Mouse (Mus musculus): ENCODE measurements around the gene Cops3.

Gene Cops3

GRCm38 (mm10) chr11:59811211-59811610, 28.4 kb downstream of the Cops3 start:
- WGBS = 57% methylated on average over 4 of the region's 4 CpGs

GRCm38 (mm10) chr11:59810480-59811158, 29.0 kb downstream of the Cops3 start:
- 52% methylated on average over 14 of the region's 14 CpGs for WGBS

DNA sequence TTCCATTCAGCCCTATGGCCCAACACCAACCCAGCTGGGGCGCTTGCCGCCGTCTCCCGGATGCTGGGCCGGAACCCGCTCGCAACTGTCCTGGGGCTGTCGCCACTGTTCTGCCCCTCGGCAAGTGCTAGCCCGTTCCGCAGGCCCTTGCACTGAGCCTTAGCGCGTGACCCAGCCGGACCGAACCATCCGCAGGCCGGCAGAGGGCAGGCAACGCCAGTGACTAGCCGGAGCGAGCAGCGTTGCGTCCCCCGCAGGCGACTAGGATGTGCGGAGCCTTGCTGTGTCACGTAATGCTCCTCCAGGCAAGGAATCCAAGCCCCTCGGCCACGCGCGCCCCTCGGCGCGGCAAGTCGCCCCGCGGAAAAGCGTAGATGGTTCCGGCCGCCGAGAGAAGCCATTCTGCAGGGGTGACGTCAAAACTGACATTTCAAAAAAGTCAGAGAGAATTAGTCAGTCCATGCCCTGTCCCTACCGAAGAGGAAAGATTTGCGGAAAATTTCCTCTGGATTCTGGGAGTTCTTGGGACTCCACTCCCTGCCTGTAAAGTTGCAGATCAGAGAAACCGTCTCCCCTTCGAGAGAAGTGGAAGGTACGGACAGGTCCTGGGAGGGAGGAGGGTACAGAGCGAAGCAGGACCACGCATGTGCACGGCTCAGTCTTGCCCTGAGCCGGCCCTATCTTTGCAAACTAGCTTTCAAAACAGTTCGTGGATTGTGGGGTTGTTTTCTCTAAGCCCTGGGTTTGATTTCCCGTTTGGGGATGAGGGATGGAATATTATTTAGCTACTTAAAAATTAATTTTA, 29.8 kb downstream of the Cops3 start, which contains the start of gene Flcn:
Flcn (minus strand) TSS at position 347 of the 805 bp plus-strand sequence.
- 1% methylated on average over 52 of the region's 52 CpGs for WGBS

DNA sequence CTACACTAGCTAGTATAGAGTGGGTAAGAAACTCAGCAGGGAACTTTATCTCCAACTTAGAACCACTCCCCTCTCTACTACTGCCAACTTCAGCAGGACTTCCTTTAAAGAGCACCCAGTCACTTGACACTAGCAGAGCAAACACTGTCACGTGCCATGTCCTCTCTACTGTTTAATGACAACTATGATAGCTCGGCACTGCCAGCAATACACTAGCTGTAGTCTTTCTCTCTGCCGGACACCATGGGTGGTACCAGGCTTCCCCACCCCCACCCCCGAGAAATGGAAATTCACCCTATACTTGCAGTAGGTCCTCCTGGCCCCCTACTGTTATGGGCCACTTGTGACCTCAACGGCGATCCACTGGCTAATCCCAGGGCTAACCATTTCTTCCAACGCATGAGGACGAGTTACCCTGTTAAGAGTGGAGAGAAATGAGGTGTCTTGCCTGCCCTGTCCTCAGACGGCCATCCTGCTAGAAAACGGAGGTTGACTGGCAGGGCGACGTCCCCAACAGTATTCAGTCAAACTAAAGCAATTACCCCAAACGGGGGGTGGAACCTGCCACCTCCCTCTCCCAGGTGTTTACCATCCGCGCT, 30.5 kb downstream of the Cops3 start:
- under 1% methylated on average over 15 of the region's 15 CpGs for WGBS

DNA sequence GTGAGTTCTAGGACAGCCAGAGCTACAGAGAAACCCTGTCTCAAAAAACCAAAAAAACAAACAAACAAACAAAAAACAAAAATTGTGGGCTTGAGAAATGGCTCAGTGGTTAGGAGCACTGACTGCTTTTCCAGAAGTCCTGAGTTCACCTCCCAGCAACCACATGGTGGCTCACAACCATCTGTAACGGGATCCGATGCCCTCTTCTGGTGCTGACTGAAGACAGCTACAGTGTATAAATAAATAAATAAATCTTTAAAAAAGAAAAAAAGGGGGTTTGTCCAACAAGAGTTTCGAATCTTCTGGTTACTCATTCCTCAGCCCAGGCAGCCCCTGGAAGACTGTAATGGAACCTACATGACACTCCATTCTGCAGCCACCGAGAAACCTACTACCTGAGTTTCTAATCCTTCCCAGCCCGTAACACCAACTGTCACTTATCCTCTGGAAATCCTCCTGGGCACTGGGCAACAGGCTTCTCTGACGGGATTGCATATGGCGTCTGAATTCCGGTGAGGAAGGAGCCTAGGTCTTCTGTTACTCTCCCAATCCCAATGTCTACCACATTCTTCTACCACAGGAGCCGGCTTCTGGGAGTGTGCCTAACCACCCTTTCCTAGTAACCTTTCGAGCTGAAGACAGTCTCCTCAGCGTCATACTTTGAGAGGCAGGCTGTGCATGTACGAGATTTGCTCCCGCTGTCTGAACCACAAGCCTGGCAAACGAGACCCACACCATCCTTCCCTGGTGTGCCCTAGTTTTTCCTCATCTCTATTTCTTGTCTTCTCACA, 31.3 kb downstream of the Cops3 start:
- WGBS = 41% methylated on average over 14 of the region's 14 CpGs

GRCm38 (mm10) chr11:59805656-59806055, 34.0 kb downstream of the Cops3 start:
- 98% methylated on average over 2 of the region's 2 CpGs for WGBS

GRCm38 (mm10) chr11:59805256-59805655, 34.4 kb downstream of the Cops3 start:
- 100% methylated on average over 1 of the region's 1 CpGs for WGBS

DNA sequence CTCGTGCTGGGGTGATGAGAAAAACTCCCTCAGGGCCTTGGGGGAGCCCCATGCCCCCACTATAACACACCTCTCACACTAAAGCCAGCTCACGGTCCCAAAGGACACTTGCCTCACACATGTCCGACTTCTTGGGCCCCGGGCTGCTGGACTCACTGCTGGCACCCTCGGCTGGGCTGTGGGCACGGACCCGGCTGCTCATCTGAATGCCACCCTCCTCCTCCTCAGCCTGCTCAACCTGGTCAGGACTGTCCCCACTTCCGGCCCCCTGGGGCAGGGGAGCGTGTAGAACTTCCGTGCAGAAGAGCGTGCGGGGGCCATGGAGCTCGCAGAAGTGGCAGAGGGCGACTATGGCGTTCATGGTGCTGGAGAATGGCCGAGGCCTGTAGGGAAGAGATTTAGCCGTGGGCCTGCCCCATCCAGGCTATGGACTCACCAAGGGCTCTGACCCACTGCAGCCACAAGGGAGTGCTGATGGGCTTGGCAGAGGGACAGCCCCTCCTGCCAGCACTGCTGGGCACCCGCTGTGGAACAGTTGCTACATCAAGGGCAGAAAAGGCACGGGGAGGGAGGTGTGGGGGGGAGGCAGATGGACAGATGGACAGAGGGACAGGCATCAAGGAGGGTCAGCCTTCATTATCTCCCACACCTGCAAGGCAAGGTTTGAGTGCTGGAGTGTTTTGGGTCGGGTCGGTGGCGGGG, 35.1 kb downstream of the Cops3 start:
- 90% methylated on average over 22 of the region's 22 CpGs for WGBS

DNA sequence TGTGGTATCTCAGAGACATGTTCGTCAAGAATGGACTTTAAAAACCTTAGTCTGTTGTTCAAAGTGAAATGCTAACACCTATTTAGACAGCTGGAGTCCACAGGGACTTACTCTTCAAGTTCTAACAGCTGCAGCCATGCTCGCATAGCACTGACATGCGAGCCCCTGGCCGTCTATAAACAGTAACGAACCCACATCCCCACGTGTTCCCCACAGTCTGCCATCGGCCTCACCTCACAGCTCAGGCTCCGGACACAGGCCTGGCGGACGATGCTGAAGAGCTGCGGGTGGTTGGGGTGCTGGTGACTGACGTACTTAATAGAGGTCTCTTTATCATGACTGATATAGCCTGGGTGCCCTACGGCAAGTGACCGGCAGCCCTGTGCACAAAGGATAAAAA, 36.1 kb downstream of the Cops3 start:
- WGBS = 93% methylated on average over 14 of the region's 14 CpGs

DNA sequence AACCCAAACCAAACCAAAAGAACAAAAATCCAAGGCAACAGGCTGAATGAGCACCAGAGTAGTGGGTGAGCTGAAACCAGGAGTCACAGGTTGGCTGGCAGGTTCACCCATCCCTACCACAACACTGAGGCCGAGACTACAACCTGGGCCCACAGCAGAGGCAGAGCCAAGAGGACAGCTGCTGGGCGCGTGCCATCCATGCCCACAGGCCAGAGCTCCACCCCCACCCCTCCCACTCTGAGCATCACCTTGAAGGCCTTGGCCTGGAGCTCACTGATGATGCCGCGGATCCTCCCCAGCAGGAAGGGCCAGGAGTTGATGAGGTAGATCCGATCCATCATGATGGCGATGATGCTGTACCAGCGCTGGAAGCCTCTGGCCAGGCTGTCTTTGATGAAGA, 37.8 kb downstream of the Cops3 start:
- 96% methylated on average over 8 of the region's 8 CpGs for WGBS

DNA sequence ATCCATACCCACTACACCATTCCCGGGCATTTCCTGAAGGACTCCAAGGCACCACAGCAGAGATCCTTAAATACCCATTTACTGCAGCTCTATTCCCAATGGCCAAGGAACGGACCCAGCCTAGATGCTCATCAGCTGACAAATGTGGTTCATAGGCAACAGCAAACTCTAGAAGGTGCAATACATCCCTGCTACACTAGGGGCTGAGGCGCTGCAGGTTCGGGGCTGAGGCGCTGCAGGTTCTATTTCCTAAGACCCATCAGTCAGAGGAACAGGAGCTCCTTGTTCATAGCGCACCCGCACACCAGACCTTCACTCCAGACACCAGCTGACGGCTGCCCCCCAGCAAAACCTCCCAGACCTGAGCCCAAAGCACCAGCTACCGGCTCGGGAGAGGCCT, 39.2 kb downstream of the Cops3 start:
- WGBS = 92% methylated on average over 10 of the region's 10 CpGs

DNA sequence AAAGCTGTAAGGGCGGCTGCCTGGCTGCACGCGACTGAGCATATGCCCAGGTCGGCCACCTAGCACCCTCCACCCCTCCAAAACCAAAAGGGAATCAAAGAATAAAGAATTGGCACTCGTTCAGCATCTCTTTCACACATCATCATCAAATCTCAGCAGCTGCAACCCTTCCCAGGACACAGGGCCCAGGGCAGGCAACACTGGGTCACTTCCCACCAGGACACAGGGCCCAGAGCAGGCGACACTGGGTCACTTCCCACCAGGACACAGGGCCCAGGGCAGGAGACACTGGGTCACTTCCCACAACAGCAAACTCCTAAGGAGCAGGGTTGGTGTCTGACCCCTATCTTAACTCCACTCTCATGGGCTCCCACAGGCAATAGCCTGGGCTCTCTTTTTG, 46.2 kb downstream of the Cops3 start:
- 86% methylated on average over 6 of the region's 6 CpGs for WGBS

- WGBS = 100% methylated on average over 1 of the region's 1 CpGs
Measured at GRCm38 (mm10) chr11:59789311-59789710, 50.3 kb downstream of the Cops3 start.

DNA sequence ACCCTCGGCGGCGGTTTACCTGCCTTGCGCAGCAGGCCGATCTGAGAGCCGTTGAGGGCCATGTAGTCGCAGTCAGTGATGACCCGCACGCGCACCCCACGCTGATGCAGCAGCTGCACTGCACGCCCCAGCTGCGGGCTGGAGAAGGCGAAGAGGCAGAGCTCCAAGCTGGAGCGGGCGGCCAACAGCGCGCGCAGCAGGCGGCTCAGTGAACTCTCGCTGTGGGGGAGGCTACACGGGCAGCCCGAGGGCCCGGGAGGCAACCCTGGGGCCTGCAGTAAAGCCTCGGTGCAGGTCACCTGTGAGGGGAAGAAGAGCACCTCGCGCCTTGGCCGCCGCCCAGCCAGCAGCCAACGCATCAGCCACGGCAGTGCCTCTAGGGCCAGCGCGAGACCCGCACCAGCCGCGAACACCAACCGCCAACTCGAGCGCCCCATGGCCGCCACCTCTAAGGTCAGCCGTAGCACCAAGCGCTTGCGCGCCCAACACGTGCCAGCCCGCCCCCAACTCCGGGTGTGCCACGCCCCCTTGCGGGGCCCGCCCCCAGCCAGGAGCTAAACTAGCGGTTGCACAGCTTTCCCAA, 52.3 kb downstream of the Cops3 start, which contains the start of gene Pld6:
Pld6 (minus strand) TSS at position 447 of the 583 bp plus-strand sequence.
- 2% methylated on average over 51 of the region's 51 CpGs for WGBS

GRCm38 (mm10) chr11:59786444-59787198, 53.0 kb downstream of the Cops3 start:
- 57% methylated on average over 15 of the region's 15 CpGs for WGBS

DNA sequence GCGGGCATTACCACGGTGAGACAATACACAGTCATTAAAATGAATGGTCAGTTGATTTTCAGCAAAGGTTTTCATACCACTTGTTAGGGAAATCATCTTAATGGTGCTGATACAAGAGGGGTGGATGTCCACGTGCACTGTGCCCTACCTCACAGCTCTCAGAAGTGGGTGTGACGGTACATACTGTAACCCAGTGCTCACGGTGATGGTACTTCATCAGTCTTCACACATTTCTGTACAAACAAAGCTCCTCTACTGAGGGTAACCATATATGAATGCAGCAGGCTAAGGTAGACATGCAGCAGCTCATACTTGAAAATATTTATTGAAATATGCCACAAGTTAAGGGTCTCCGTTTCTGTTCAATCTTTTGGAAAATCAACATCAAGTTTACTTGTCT, 56.0 kb downstream of the Cops3 start:
- WGBS = 74% methylated on average over 6 of the region's 6 CpGs

- WGBS = 55% methylated on average over 7 of the region's 7 CpGs
Measured at GRCm38 (mm10) chr11:59782091-59782590, 57.5 kb downstream of the Cops3 start.

DNA sequence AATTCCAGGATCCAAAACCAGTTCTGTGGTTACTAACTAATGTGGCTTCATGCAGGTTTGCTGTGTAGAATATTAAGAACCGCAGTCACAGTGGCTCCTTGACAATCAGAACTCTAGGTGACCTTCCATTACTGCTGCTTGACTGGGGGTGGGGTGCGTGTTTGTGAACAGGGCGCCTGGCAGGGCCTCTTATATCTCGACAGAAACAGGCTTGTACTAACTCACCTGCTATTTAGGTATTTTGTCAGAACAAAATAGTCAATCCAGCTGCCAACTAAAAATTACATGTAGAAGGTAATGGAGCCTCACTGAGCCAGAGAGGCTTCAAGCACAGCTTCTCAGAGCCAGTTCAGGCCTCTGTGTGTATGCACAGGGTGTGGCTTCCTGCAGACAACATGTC, 59.4 kb downstream of the Cops3 start:
- 83% methylated on average over 4 of the region's 4 CpGs for WGBS

GRCm38 (mm10) chr11:59779406-59779805, 60.2 kb downstream of the Cops3 start:
- WGBS = 81% methylated on average over 4 of the region's 4 CpGs

GRCm38 (mm10) chr11:59778874-59779223, 60.8 kb downstream of the Cops3 start:
- 88% methylated on average over 1 of the region's 1 CpGs for WGBS
